Mouse (Mus musculus) forebrain, embryonic 15.5 days (tissue): ENCODE data around the gene Aasdh. TPM values are rescaled to one million over a fixed set of nuclear protein-coding genes. Genes with fewer than 3 reads are reported as not detected.

ENCODE experiments used
- ATAC-seq: fragments of 200-750 bp; cut with Nextera tagmentation; replicated peaks from 2 replicates; pipeline ENCODE4 v1.8.0; 2017; ENCODE audit warnings: mild to moderate bottlenecking, moderate TSS enrichment, moderate library complexity
- H3K27ac ChIP-seq: fragments of 300-500 bp; sonication (generic); replicated peaks from 2 replicates; pipeline ENCODE4 v1.5.1; 2015; ENCODE audit warnings: mild to moderate bottlenecking, inconsistent platforms
- H3K27me3 ChIP-seq: fragments of 300-500 bp; sonication (generic); 2 replicates; pipeline ENCODE4 v1.6.1; 2015; ENCODE audit warnings: inconsistent platforms
- H3K36me3 ChIP-seq: fragments of 300-500 bp; sonication (generic); 2 replicates; pipeline ENCODE4 v1.6.1; 2015; ENCODE audit warnings: mild to moderate bottlenecking, inconsistent platforms
- H3K4me1 ChIP-seq: fragments of 300-500 bp; sonication (generic); 2 replicates; pipeline ENCODE4 v1.6.1; 2015; ENCODE audit warnings: inconsistent platforms
- H3K4me2 ChIP-seq: fragments of 300-500 bp; sonication (generic); replicated peaks from 2 replicates; pipeline ENCODE4 v1.6.1; 2015; ENCODE audit warnings: mild to moderate bottlenecking, inconsistent platforms
- H3K4me3 ChIP-seq: fragments of 300-500 bp; sonication (generic); 2 replicates; pipeline ENCODE4 v1.5.1; 2015; ENCODE audit warnings: mild to moderate bottlenecking, inconsistent platforms
- H3K9ac ChIP-seq: fragments of 300-500 bp; sonication (generic); replicated peaks from 2 replicates; pipeline ENCODE4 v1.6.1; 2015; ENCODE audit warnings: mild to moderate bottlenecking, inconsistent platforms
- H3K9me3 ChIP-seq: fragments of 300-500 bp; sonication (generic); 2 replicates; pipeline ENCODE4 v1.6.1; 2016; ENCODE audit warnings: inconsistent platforms
- WGBS: fragments of 180-500 bp; shearing (Covaris S2); methylation state at CpG from one replicate; pipeline ENCODE4 v1.1.7; 2015; ENCODE audit warnings: mixed read lengths; 5-methylcytosine and 5-hydroxymethylcytosine counted together
- polyA plus RNA-seq: library from polyadenylated mRNA; unstranded; fragments of >200 nt; fragmentation: Nextera tagmentation; extraction: Ambion mirVana; gene quantifications from 2 replicates; pipeline ENCODE4 v1.2.1, GENCODE M21; 2015

Aasdh gene
- polyA plus RNA-seq, 1 experiment from 2014 or later: 27.5 TPM

DNA sequence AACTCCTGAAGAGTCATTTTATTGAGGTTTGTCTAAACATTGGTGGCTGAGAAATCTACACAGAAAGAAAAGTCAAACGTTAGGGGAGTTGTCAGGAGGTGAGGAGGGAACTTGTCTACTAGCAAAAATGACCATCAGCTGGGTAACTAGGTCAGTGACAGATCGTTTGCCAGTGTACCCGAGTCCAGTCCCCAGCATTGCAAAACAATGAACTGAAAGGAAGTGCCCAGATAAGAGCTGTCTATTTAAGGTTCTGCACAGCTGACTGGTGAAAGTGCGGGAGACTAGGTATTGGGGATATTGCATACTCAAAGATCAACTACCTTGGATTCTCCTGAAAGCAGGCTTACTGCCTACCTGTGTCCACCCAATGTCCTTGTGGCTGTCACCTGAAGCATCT, 3.2 kb downstream of the Aasdh start:
- ATAC-seq: no peak
- no peak overlapping the region for H3K4me3 ChIP-seq

DNA sequence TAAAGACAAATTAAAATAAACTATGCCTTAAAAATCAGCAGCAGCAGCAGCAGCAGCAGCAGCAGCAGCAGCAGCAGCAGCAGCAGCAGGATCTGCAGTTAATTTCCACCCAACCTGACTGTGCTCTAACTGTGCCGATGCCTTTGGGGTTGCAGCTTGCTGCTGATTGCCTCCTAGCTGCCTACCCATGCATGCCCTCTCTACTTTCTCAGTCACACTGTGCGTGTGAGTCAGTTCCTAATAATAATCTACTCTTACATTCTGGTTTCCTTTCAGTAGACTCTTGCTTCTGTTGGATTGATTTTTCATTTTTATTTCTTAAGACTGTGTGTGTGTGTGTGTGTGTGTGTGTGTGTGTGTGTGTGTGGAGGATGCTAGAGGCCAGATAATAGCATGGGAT, 12.2 kb downstream of the Aasdh start:
- H3K36me3 ChIP-seq: peaks cover 20% of the 10 kb centered on the region; the same call in 1 of the 2 replicates
- no peak overlapping the region for H3K27ac ChIP-seq
- no peaks in the 10 kb centered on the region for H3K4me1 ChIP-seq
- no peaks in the 10 kb centered on the region for H3K27me3 ChIP-seq
- H3K4me2 ChIP-seq: no peak overlapping the region
- no peak overlapping the region for H3K4me3 ChIP-seq
- H3K9ac ChIP-seq: no peak overlapping the region
- no peak for ATAC-seq
- 91% methylated on average over 2 of the region's 2 CpGs for WGBS
- no peaks in the 10 kb centered on the region for H3K9me3 ChIP-seq

More for the DNA sequence above, 3.2 kb downstream of the Aasdh start:
- Histone ChIP-seq H3K27ac (no peak overlapping the region), H3K9ac (no peak overlapping the region), H3K9me3 (no peaks in the 10 kb centered on the region), H3K4me2 (no peak overlapping the region), H3K27me3 (no peaks in the 10 kb centered on the region), H3K4me1 (peaks cover 10% of the 10 kb centered on the region), H3K36me3 (no peaks in the 10 kb centered on the region)
- WGBS: 79% methylated on average over 4 of the region's 4 CpGs

DNA sequence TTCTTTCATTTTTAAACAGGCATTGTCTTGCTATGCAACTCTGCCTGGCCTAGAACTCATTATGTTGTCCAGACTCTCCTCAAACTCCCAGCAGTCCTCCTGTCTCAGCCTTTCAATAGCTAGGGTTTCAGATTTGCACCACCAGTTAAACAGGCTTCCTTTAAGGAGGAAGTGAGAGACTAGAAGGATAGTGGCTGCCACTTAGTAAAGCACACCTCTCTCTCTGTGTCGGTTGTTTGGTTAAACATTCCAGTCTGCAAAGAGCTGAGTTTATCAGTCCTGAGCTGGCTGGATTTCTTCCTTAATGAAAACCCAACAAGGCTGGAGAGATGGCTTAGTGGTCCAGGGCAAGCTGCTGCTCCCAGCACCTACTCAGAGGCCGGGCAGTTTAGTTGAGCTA, 12.7 kb downstream of the Aasdh start:
- no peak for ATAC-seq
- 95% methylated on average over 2 of the region's 2 CpGs for WGBS
- Histone ChIP-seq H3K9me3 (no peaks in the 10 kb centered on the region), H3K27ac (no peak overlapping the region), H3K4me1 (no peaks in the 10 kb centered on the region), H3K9ac (no peak overlapping the region), H3K4me3 (no peak overlapping the region), H3K27me3 (no peaks in the 10 kb centered on the region), H3K36me3 (peaks cover 23% of the 10 kb centered on the region; the same call in 1 of the 2 replicates), H3K4me2 (no peak overlapping the region)

DNA sequence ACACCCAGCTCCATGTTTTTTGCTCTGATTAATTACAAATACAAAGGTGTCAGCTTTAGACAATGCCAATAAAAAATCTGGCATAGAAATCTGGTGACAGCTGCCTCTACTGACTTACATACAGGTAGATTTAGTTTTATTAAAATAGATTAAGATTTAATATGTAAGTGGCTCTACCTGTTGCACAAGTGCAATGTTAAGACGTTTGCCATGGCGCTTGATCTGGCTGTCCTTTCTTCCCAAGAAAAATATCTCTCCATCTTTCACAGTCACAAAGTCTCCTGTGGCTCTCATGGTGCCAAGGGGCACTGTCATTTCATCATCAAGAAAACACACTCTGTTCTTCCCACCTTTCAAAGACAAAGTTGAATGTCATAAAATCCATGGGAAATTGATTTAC, 18.3 kb downstream of the Aasdh start:
- no peaks in the 10 kb centered on the region for H3K9me3 ChIP-seq
- WGBS: 90% methylated on average over 2 of the region's 2 CpGs
- H3K27me3 ChIP-seq: no peaks in the 10 kb centered on the region
- H3K27ac ChIP-seq: no peak overlapping the region
- no peak overlapping the region for H3K4me2 ChIP-seq
- ATAC-seq: no peak
- H3K36me3 ChIP-seq: peaks cover 42% of the 10 kb centered on the region
- H3K4me3 ChIP-seq: no peak overlapping the region
- H3K9ac ChIP-seq: no peak overlapping the region
- H3K4me1 ChIP-seq: no peaks in the 10 kb centered on the region

- Histone ChIP-seq H3K4me3 (no peak overlapping the region), H3K4me1 (no peaks in the 10 kb centered on the region), H3K9ac (no peak overlapping the region), H3K27ac (no peak overlapping the region), H3K9me3 (no peaks in the 10 kb centered on the region), H3K4me2 (no peak overlapping the region), H3K27me3 (no peaks in the 10 kb centered on the region), H3K36me3 (peaks cover 36% of the 10 kb centered on the region)
- ATAC-seq: no peak
- 96% methylated on average over 1 of the region's 1 CpGs for WGBS
These were observed 21.2 kb downstream of the Aasdh start for GRCm38 (mm10) chr5:76884107-76884506.

DNA sequence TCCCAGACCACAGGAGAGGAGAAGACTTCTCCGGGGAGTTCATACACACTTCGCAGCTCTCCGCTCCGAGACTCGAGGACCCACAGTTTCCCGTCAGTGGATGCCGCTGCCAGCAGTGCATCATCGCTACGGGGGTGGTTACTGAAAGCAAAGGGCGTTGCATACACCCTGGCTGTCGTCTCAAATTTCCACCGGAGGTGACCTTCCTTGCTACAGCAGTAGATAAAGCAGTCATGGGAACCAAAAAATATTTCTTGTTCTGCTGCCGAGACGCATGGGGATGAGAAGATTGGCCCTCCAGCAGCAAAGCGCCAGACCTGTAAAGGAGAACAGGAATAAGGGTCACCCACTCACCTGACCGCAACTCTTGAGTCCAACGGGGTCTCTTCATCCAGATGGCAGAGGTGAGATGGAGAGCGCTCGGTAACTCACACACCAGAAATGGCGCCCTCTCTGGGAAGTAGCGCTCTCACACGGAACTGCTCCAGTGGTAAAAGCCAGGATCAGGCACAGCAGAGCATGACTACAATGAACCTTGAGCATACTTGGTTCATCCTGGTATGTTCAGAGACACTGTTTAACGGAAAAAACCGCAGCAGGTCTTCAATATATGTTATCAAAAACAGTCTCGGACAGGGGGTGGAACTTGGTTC, 29.1 kb downstream of the Aasdh start:
- H3K4me3 ChIP-seq: no peak overlapping the region
- no peak for ATAC-seq
- 94% methylated on average over 25 of the region's 25 CpGs for WGBS
- H3K4me2 ChIP-seq: no peak overlapping the region
- H3K36me3 ChIP-seq: peaks cover 46% of the 10 kb centered on the region
- H3K4me1 ChIP-seq: no peaks in the 10 kb centered on the region
- H3K9me3 ChIP-seq: no peaks in the 10 kb centered on the region
- no peaks in the 10 kb centered on the region for H3K27me3 ChIP-seq
- no peak overlapping the region for H3K27ac ChIP-seq
- no peak overlapping the region for H3K9ac ChIP-seq

DNA sequence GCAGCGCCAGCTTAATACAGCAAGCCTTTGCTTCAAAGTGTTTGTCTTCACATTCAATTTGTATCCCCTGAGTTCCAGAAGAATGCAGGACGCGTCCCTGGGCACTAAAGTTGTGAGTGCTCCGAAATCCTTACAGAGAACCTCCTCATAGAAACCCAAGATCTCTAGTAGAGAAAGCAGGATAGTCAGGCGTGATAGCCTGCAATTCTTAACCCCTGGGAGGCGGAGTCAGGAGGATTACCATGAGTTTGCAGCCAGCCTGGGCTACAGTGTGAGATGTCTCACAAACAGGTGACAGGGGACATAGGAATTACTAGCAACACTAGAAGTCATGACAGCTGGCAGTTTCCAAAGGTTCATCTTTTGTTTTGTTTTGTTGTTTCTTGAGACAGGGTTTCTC, 35.8 kb downstream of the Aasdh start:
- Histone ChIP-seq H3K4me3 (no peak overlapping the region), H3K9ac (no peak overlapping the region), H3K36me3 (peaks cover 75% of the 10 kb centered on the region), H3K4me2 (no peak overlapping the region; the same call in 1 of the 2 replicates), H3K27me3 (no peaks in the 10 kb centered on the region), H3K27ac (no peak overlapping the region), H3K9me3 (no peaks in the 10 kb centered on the region), H3K4me1 (no peaks in the 10 kb centered on the region)
- ATAC-seq: no peak
- 57% methylated on average over 6 of the region's 6 CpGs for WGBS

DNA sequence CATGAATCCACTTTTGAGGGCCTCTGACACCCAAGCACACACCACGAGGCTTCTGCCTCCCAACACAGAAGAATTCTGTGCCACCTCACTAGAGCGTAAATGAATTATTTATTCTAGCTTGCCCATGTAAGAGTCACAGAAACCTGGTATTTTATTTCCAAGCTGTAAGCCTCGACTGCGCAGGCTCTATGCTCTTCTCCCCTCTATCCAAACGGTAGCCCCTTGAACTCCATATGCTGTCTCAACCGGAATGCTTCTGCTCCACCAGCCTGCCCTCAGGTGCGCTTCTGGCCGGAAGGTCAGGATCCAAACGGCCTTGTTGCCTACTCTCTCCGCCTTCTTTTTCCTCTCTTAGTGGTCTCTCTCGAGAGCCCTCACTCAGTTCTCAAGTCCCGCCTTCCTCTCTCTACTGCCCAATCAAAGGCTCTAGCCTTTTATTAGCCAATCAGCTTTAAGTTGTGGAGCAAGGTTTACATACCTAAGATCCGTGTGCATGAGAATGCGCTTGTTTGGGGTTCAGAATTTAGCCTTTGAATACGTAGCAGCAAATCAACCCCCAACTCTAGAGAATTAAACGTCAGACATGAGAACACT, 36.5 kb downstream of the Aasdh start:
- no peaks in the 10 kb centered on the region for H3K9me3 ChIP-seq
- peaks cover 73% of the 10 kb centered on the region for H3K36me3 ChIP-seq
- no peak overlapping the region for H3K9ac ChIP-seq
- H3K4me1 ChIP-seq: no peaks in the 10 kb centered on the region
- H3K27me3 ChIP-seq: no peaks in the 10 kb centered on the region
- H3K27ac ChIP-seq: no peak overlapping the region
- ATAC-seq: 0 out of 2 replicates have a peak, but pooled peaks have one; percentile 61
- peak overlapping the region; percentile 22 for H3K4me2 ChIP-seq
- 29% methylated on average over 16 of the region's 16 CpGs for WGBS
- H3K4me3 ChIP-seq: peak overlapping the region; percentile 10; the same call in 1 of the 2 replicates

DNA sequence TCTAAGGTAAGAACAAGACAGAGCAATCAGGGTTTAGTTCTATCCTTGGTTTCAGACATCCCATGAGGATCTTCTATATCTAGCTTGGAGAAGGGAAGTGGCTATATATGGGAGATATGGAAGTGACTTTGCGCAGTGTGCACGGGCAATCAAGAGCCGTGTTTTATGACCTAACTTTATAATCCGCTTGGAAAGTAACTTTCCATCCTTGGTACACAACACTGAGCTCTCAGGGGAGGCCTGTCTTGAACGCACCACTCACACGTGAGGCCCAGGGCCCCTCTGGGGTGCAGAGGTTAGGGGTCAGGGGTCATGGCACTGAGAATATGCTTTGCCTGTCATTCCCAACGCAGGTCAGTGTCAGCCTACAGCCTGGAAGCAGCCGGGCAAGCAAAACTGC, 38.5 kb downstream of the Aasdh start:
- no peaks in the 10 kb centered on the region for H3K9me3 ChIP-seq
- no peak overlapping the region for H3K4me3 ChIP-seq
- no peak for ATAC-seq
- H3K4me2 ChIP-seq: no peak overlapping the region
- WGBS: 90% methylated on average over 8 of the region's 8 CpGs
- no peak overlapping the region for H3K9ac ChIP-seq
- no peak overlapping the region for H3K27ac ChIP-seq
- H3K36me3 ChIP-seq: peaks cover 61% of the 10 kb centered on the region
- H3K4me1 ChIP-seq: no peaks in the 10 kb centered on the region
- H3K27me3 ChIP-seq: no peaks in the 10 kb centered on the region

GRCm38 (mm10) chr5:76858444-76858843, 46.9 kb downstream of the Aasdh start:
- no peaks in the 10 kb centered on the region for H3K27me3 ChIP-seq
- no peak overlapping the region for H3K4me3 ChIP-seq
- WGBS: 80% methylated on average over 13 of the region's 13 CpGs
- peaks cover 11% of the 10 kb centered on the region for H3K4me1 ChIP-seq
- H3K4me2 ChIP-seq: no peak overlapping the region
- no peaks in the 10 kb centered on the region for H3K9me3 ChIP-seq
- no peak overlapping the region for H3K9ac ChIP-seq
- no peak for ATAC-seq
- no peak overlapping the region for H3K27ac ChIP-seq
- H3K36me3 ChIP-seq: peaks cover 31% of the 10 kb centered on the region

- peaks cover 34% of the 10 kb centered on the region for H3K36me3 ChIP-seq
- 38% methylated on average over 62 of the region's 62 CpGs for WGBS
- H3K27me3 ChIP-seq: no peaks in the 10 kb centered on the region
- no peak overlapping the region; the same call in 1 of the 2 replicates for H3K9ac ChIP-seq
- H3K4me1 ChIP-seq: peaks cover 11% of the 10 kb centered on the region
- 0 out of 2 replicates have a peak overlapping the region, but pooled peaks have one; percentile 15 for H3K4me2 ChIP-seq
- H3K9me3 ChIP-seq: no peaks in the 10 kb centered on the region
- H3K4me3 ChIP-seq: no peak overlapping the region
- ATAC-seq: no peak
- no peak overlapping the region for H3K27ac ChIP-seq
These were observed 48.0 kb downstream of the Aasdh start for GRCm38 (mm10) chr5:76857103-76858015.
